Mouse (Mus musculus) macrophage (primary cell): ENCODE results near the gene Ubxn10. TPM values are rescaled to one million over a fixed set of nuclear protein-coding genes. Genes with fewer than 3 reads are reported as not detected.

Experiments
- H3K27ac ChIP-seq: fragments of 350-480 bp; formaldehyde crosslinking; 2 replicates; pipeline ENCODE4 v1.9.0; 2021
- H3K36me3 ChIP-seq: fragments of 350-480 bp; formaldehyde crosslinking; 2 replicates; pipeline ENCODE4 v1.9.0; 2021; ENCODE audit errors: inconsistent target
- H3K4me3 ChIP-seq: fragments of 350-480 bp; formaldehyde crosslinking; 2 replicates; pipeline ENCODE4 v1.9.0; 2021; ENCODE audit errors: inconsistent target
- H3K79me2 ChIP-seq: fragments of 350-480 bp; formaldehyde crosslinking; 2 replicates; pipeline ENCODE4 v1.9.0; 2021; ENCODE audit errors: inconsistent target
- WGBS: methylation state at CpG from one replicate; pipeline ENCODE4 v1.1.7; 2026; ENCODE audit warnings: inconsistent platforms; ENCODE audit not compliant: missing documents; 5-methylcytosine and 5-hydroxymethylcytosine counted together
- polyA plus RNA-seq: library from polyadenylated mRNA; stranded (reverse); fragments of 250-400 nt; gene quantifications from 3 replicates; pipeline ENCODE4 v1.2.4, GENCODE M21; 2018; ENCODE audit warnings: inconsistent platforms

Ubxn10 gene
- polyA plus RNA-seq, 1 experiment from 2014 or later: not detected

DNA sequence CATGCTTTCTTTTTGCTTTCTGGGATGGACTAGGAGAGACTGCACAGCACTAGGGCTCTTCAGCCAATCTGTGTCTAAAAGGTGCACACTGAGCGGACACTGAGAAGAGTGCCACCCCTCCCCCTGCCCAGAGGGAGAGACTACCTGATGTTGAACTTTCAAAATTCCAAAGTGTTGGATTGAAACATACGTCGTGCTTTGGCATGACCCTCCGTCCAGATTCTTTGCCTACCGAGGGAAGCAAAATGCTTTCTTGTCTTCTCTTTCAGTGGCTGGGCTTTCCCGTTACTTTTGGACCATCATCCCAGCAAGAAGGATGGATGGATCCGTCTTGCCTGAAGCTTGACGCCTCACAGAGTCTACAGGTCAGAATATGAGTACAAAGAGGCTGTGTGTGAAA is 35.9 kb downstream of the Ubxn10 start:
- Histone ChIP-seq H3K27ac (no peak overlapping the region), H3K4me3 (no peak overlapping the region), H3K36me3 (no peaks in the 10 kb centered on the region), H3K79me2 (no peaks in the 10 kb centered on the region)
- WGBS: 78% methylated on average over 8 of the region's 8 CpGs

DNA sequence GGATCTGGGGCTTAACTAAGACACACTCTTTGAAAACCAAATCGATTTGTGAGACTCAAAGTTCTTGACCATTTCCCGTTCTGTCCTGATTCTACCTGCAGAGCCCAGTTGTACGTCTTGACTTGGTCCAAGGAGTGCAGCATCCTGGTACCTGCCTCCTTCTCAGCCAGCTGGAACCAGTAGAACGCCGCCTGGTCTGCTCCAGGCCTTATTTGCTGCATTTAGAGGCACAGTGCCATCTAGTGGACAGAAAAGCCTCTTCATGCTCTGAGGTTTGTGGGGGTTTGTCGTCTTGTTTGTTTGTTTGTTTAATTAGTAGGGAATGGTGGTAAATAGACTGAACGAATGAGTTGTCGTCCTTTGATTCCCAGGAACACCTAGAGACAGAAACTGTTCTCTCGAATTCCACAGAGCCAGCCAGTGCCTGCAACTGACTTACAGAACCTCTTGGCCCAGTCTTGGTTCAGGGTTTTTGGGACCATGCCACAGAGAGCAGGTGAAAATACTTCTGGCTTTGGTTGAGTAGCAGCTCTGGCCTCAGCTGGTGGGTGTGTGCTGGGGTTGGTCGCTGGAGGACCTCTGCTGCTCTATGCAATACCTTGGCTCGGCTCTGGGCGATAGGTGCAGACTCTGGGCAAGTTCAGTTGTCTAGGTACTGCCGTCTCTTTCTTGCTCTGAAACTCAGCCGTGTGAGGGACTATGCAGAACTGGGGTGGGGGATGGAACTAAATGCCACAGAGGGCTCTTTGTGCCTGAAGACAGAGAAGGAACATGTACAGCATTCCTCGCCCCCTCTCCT is 36.6 kb downstream of the Ubxn10 start:
- no peak overlapping the region for H3K4me3 ChIP-seq
- H3K79me2 ChIP-seq: no peaks in the 10 kb centered on the region
- no peak overlapping the region for H3K27ac ChIP-seq
- no peaks in the 10 kb centered on the region for H3K36me3 ChIP-seq
- 38% methylated on average over 13 of the region's 15 CpGs for WGBS

DNA sequence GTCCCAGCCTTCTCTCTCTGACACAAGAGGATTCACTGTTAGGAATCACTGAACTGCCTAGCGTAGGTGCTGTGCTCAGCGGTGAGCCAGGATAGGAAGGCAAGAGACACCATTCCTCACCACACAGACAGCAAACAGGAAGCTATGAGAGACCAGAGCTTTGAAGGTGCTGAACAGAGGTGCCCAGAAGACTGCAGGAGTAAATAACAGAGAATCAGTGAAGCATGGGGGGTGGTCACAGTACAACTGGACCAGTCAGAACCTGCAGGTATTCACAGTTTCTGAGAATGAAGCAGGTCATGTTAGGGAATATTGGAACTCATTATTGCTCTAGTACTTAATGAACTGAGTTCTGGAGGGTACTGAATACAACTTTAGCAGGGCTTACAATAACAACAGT is 38.7 kb downstream of the Ubxn10 start:
- Histone ChIP-seq H3K79me2 (no peaks in the 10 kb centered on the region), H3K36me3 (no peaks in the 10 kb centered on the region), H3K4me3 (no peak overlapping the region), H3K27ac (no peak overlapping the region)
- WGBS: 46% methylated on average over 2 of the region's 2 CpGs

DNA sequence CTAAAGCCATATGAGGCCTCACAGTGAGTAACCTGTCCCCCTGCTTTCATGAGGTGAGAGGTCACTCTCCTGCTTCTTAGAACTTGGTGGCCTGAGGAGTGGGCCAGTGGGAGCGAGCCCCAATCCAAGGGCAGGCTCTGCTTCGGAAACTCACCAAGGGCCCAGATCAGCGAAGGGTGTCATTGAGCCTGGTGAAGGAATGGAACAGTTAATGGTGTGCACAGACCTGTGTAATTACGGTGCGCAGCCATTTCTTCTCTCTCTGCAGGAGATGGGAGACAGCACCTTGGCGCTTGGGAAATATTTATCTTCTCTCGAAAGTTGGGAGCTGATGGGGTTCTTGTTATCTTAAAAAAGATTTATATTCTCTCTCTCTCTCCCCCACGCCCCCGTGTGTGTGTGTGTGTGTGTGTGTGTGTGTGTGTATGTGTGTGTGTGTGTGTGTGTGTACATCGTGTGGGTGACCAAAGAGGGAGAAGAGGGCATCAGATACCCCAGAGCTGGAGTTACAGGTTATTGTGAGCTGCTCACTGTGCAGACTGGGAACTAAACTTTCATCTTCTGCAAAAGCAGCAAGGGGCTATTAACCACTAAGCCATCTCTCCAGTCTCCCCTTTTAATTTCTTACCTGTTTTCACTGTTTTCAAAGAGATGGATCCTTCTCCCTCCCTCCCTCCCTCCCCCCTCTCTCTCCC is 39.7 kb downstream of the Ubxn10 start:
- Histone ChIP-seq H3K36me3 (no peaks in the 10 kb centered on the region), H3K79me2 (no peaks in the 10 kb centered on the region), H3K4me3 (no peak overlapping the region), H3K27ac (no peak overlapping the region)
- WGBS: 49% methylated on average over 9 of the region's 10 CpGs

DNA sequence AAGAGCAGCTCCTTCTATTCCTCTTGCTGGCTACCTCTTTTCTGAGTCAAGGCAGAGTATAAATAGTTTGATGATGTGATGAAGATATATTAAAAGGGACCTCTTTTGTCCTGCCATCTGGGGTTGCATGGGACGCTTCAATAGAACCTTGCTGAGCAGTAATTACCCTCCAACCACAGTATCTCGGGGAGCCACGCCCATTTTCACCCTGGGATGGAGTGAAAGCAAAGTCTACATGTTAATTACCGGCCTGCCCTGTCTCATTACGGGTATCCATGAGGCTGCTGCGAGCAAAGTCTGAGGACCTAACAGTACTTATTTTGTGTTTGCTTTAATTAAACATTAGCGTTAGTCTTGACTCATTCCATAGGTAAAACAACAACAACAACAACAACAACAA is 40.2 kb downstream of the Ubxn10 start:
- H3K4me3 ChIP-seq: no peak overlapping the region
- no peaks in the 10 kb centered on the region for H3K79me2 ChIP-seq
- H3K27ac ChIP-seq: no peak overlapping the region
- WGBS: 35% methylated on average over 7 of the region's 7 CpGs
- H3K36me3 ChIP-seq: no peaks in the 10 kb centered on the region

DNA sequence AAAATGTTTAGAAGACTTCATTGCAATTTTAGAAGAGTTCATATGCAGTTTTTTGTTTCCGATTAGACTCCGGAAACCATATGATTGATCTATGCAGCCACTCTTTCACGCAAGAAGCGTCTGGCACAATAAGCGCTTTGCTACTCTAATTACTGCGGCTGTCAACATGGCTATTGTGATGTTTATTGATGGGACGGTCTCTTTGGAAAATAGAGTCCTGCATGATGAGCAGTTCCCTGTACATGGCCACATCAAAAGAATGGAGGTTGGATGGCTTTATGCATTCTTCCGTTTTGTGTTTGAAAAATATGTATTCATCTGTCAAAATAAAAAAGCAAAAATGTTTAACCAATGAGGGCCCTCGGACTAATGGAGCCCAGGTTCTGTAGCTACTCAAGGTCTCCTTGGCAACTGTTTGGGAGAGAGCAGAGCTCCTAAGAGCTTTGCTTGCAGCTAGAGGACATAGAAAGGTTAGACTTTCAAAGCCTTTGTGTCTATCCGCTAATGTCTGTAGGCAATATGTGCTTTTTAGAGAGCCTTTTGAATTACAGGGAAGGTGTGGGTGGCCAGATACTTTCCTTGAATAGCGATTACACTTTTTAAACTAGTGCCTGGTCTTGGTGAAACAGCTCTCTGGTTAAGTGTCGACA is 43.8 kb downstream of the Ubxn10 start:
- Histone ChIP-seq H3K79me2 (no peaks in the 10 kb centered on the region), H3K4me3 (no peak overlapping the region), H3K36me3 (no peaks in the 10 kb centered on the region), H3K27ac (no peak overlapping the region)
- 77% methylated on average over 12 of the region's 12 CpGs for WGBS

DNA sequence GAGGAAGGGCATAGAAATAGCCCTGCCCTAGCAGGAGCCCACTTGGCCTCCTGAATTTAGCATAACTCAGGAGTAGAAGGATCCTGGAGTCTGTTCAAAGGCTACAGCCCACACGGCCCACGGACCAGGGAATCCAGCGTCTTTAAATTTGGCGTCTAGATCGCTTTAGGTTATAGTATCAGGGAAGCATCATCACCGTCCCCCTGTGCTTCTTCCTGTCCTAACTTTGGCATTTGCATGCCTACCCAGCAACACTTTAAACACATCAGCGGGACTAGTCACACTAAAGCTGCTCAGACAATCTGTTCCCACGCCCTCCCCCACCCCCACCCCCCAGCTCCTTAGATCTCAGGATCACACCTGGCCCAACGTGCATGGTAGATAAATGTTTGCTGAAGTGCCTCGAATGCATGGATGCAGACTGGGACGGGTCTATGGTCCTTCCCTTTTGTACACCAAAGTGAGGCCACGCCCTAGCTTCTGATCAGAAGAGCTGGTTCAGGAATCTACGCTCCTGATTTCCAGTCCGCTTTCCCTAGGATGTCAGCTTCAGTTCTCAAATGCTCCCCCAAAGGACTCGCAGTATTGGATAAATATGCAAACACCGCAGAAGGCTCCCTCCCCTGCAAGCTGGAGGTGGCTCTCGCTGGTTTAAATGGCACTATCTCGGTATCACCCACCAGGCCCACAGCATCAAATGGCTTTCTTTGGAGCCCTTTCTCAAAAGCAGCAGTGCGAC is 45.4 kb downstream of the Ubxn10 start:
- no peaks in the 10 kb centered on the region for H3K79me2 ChIP-seq
- H3K4me3 ChIP-seq: no peak overlapping the region
- H3K36me3 ChIP-seq: no peaks in the 10 kb centered on the region
- WGBS: 13% methylated on average over 19 of the region's 19 CpGs
- no peak overlapping the region for H3K27ac ChIP-seq

DNA sequence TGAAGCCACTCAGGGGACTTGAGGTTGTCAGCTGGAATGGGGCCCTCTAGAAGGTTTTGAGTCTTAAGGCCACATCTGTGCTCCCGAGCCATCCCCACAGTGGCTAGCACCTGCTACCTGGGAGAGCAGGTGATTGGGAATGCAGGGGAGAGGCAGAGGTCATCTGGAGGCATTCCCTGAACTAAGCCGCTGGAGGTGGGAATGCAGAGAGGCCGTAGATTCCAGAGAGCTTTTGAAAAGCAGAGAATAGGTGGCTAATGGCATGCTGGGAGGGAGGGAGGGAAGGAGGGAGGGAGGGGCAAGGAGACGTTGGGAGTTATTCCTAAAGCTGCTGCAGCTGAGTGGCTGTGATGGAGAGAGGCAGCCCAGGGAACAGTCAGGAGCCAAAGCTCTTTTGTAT is 46.4 kb downstream of the Ubxn10 start:
- Histone ChIP-seq H3K36me3 (no peaks in the 10 kb centered on the region), H3K27ac (no peak overlapping the region), H3K79me2 (no peaks in the 10 kb centered on the region), H3K4me3 (no peak overlapping the region)
- WGBS: 4% methylated on average over 4 of the region's 4 CpGs

DNA sequence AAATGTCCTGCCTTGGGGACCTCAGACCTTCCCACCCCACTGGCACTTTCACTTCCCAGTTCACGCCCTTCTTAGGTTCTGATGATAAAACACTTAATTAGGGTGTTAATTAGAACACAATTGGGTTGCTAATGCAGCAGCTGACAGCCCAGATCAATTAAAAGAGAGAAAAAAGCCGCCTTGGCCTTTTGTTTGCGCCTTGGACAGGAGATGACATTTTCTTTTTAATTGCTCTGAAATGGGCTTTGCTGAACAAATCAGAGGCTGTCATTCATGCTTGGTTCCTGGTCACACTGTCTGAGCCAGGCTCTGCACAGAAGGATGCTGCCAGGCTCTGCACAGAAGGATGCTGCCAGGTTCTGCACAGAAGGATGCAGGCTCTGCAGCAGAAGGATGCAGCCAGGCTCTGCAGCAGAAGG is 47.9 kb downstream of the Ubxn10 start:
- 16% methylated on average over 3 of the region's 3 CpGs for WGBS
- Histone ChIP-seq H3K79me2 (no peaks in the 10 kb centered on the region), H3K4me3 (no peak overlapping the region), H3K27ac (no peak overlapping the region), H3K36me3 (no peaks in the 10 kb centered on the region)

DNA sequence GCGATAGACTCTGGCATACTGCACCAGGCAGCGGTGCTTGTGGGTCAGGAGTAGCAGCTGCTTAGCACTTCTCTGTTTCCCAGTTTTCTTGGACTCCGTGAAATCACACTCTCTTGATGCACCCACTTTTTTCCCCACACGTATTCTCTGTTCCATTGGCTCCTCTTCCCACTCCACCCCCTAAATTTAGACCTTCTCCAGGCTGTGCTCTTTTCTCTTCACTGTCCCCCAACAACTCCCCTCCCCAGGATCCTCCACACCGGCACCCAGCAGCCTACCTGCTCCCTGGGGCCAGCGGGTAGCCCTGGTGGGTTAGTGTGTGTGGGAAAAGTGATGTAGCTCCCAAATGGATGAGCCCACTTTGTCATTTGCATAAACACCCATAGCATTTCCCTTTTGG is 51.2 kb downstream of the Ubxn10 start:
- no peak overlapping the region for H3K27ac ChIP-seq
- H3K36me3 ChIP-seq: no peaks in the 10 kb centered on the region
- H3K79me2 ChIP-seq: no peaks in the 10 kb centered on the region
- WGBS: 83% methylated on average over 6 of the region's 6 CpGs
- H3K4me3 ChIP-seq: no peak overlapping the region

DNA sequence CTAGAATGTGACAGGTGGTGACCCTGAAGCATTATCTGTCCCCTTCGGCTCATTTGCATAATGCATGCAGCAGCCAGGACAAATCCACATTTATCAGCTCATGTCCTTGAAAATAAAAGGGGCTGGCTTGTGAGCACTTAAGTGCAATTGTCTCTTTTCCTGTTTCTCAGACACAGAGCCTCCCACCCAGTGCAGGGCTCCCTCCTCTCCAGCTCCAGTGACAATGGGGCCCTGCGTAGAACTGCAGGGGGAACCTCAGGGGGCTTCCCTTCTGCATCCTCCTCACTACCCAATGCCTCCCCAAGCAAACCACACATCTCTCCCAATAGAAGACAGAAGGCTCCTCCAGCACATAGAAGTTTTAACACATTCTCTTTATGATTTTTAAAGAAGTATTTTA is 54.2 kb downstream of the Ubxn10 start:
- 49% methylated on average over 2 of the region's 2 CpGs for WGBS
- Histone ChIP-seq H3K79me2 (no peaks in the 10 kb centered on the region), H3K4me3 (no peak overlapping the region), H3K27ac (no peak overlapping the region), H3K36me3 (no peaks in the 10 kb centered on the region)

DNA sequence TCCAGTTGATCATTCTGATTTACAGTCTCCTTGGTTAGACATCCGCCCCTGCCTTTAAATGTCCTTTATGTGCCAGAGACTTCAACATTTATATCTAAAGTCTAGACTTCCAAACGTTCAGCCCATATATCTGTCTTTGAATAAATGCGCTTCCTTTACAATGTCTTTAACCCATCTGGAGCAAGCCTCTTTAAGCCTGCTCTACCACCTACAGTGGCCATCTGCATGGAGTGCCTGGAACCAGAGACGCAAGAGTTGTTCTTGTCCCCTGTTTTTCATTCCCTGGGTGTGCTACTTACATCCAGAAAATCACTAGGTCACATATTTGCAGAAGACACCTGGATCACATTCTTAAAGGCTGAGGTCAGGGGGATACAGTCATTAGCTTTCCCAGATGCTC is 56.8 kb downstream of the Ubxn10 start:
- 70% methylated on average over 4 of the region's 4 CpGs for WGBS

DNA sequence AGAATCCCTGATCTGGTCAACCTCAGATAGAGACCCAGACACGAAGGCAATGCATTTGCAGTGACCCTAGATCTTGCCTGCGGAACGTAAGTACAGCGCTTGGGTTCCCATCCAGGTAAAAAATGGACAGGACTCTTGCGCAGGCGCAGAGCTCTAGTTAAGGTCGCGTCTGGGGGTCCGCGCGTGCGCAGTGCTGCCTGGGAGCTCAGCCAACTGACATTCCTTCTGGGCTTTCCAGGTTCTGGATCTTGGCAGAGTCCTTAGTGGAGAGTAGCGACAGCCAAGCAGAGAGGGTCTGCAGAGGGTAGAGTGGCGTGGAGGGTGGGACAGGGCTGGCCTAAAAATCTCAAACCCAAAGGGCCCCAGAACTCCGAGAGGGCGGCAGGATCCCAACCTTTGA is 59.4 kb downstream of the Ubxn10 start:
- Histone ChIP-seq H3K27ac (no peak overlapping the region), H3K36me3 (no peaks in the 10 kb centered on the region), H3K4me3 (no peak overlapping the region), H3K79me2 (no peaks in the 10 kb centered on the region)
- WGBS: 32% methylated on average over 16 of the region's 16 CpGs

More for the DNA sequence above, 56.8 kb downstream of the Ubxn10 start:
- Histone ChIP-seq H3K27ac (no peak overlapping the region), H3K79me2 (no peaks in the 10 kb centered on the region), H3K4me3 (no peak overlapping the region), H3K36me3 (no peaks in the 10 kb centered on the region)

DNA sequence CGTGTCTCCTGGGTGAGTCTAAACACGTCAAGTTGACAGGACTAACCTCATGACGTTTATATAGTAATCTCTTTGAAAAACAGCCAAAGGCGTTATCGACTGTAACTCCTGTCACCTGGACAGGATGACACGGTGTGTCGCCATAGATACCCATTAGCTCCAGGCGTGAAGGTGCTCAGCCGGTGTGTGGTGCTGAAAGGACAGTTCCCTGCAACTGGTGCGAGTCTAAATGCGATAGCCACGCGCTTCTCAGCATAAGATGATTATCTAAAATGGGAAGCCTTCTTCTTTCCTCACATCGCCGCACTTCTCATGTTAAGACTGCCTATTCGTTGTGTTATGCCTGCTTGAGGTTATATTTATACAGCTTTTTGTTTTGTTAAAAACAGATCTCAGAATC is 60.5 kb downstream of the Ubxn10 start:
- Histone ChIP-seq H3K27ac (no peak overlapping the region), H3K79me2 (no peaks in the 10 kb centered on the region), H3K4me3 (no peak overlapping the region), H3K36me3 (no peaks in the 10 kb centered on the region)
- WGBS: 21% methylated on average over 16 of the region's 16 CpGs
